Mouse (Mus musculus) layer of hippocampus, adult 9-10 months (tissue): ENCODE measurements around the gene Lbp.

Source experiments
- DNase-seq: peaks from one replicate; pipeline ENCODE4 v3.0.0; 2022; ENCODE audit warnings: low spot score

Lbp gene

DNA sequence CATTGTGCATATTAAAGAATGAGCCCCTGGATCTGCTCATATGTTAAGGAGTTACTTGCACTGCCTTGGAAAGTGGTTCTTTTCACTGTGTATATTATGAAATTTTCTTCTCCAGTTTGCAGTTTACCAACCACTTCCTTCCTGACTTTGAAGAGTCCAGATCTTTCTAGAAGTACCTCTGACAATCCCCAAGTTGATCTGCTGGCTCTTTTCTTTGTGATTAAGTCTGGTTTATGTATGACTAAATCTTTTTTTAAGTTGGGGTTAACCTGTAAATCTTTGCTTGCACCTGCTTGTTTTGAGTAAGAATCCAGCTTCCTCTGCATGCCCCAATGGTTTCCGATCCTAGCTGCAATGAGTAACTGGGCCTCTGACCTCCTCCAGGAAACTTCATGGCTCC, 6.8 kb downstream of the Lbp start:
- DNase-seq, result no peak

- no peak for DNase-seq
Measured at GRCm38 (mm10) chr2:158316371-158316770, 10.1 kb downstream of the Lbp start.

GRCm38 (mm10) chr2:158317026-158317425, 10.7 kb downstream of the Lbp start:
- DNase-seq, result peak; percentile 27

GRCm38 (mm10) chr2:158321596-158321995, 15.3 kb downstream of the Lbp start:
- no peak for DNase-seq

- DNase-seq, result no peak
Measured at GRCm38 (mm10) chr2:158322845-158323244, 16.6 kb downstream of the Lbp start.

- DNase-seq, result no peak
Measured at GRCm38 (mm10) chr2:158324531-158325190, 18.4 kb downstream of the Lbp start.

DNA sequence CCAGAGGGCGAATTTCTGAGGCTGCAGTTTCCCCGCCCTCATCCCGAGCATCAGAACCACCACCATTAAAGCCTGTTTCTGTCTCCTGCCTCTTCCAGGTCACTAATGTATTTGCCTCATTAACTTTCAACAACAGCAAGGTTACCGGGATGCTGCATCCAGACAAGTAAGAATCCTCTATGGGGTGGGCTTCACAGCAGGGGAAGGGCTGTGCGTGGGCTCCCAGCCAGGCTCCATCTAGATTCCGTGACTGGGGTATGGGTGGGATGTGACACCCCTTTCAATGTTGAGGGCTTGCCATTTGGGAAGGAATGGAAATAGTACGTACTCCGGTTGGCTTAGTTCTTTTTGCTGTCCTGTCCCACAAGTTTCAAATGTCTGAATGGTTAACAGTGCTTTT, 19.3 kb downstream of the Lbp start:
- DNase-seq, result no peak

DNA sequence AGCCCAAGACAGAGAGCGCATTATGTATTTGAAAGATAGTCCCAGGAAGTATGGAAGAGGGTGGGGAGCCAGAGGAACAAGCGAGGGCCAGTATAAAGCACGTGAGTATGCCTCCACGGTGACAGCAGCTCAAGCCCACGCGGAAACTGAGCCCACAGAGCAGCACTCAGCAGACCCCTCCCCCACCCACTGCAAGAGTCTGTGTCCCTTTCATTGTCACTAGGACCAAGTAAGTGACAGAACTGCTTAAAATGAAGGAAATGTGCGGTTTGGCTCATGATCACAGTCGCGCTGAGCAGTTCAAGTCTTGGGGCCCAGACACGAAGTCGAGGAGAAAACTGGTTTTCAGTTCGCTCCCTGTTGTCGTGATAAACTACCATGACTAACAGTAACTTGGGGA, 28.1 kb downstream of the Lbp start:
- no peak for DNase-seq

DNA sequence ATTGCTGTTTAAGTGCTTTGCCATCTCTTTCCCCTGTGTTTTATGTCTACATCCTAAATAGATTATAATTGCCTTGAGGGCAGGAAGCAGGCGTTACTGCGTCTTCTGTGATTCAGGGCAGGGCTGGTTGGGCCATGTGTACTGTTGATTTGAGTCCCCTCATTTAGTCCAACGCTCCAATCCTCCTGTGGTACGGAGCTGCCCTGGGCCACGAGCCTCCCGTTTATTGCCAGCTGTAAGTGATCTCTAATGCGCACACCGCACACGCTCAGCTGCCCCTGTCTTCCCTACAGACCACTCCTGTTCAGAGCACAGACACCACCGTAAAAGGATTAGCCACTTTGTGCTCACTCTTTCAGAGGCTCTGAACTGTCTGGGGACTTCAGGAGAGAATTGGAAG, 31.4 kb downstream of the Lbp start:
- no peak for DNase-seq

DNA sequence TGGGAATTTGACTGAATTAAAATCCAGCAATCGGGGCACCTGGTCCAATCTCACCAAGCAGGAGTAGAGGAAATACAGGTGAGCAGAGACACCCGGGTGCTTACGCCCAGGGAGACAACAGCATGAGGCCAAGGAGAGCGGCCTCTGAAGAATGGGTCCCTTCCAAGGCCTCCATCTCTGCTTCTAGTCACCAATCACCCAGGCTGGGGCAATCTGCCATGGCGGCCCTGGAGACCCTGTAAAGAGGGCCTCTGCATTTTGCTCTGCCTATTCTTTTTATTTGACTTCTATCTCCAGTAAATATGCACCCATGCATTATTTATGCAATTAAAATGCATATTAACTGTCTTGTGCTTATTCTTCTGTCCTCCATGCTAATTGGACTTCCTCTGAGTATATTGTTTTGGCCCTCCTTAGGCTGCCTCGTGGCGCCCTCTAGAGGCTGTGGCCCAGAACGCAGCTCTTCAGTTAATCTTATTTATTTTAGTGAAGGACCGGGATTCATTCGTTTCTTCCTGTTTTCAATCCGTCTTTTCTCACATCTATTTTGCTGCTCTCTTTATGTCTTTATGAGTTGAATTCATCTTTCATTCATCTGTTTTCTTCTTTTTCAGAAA, 33.8 kb downstream of the Lbp start:
- peak; percentile 41 for DNase-seq

DNA sequence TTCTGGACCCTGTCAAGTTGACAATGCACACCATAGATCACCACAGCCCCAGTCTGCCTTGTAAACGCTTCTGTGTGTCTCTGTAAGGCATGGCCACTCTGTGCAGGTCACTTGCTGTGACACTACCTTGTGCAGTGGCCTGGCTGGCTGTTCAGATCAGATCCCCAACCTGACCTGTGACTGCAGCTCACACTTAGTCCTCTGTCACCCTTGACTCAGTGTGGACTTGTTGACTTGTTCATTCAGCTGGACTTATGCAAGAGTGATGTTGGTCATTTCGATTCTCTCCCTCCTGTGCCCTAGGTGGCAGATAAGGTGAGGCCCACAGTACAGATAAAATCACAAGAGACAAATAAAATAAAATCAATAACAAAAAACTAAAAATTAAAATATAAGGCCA, 35.0 kb downstream of the Lbp start:
- no peak for DNase-seq

- no peak for DNase-seq
Measured at GRCm38 (mm10) chr2:158343495-158343894, 37.2 kb downstream of the Lbp start.

DNA sequence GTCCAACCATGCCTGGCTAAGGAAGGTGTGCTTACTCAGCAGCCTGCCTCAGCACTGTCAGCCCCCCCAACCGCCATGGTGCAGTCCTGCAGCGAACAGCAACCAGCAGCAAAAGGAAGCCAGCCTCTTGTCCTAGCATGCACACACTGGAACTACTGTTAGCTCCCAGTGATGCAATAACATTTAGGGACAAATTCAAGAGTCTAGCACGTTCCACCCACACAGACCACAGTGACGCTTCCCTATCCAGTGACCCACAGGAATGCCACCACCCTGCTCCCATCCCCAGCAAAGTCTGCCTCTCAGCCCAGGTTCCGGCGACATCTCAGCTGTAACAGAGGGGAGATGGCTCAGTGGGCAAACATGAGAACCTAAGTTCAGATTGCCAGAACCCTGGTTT, 40.2 kb downstream of the Lbp start:
- DNase-seq, result no peak

DNA sequence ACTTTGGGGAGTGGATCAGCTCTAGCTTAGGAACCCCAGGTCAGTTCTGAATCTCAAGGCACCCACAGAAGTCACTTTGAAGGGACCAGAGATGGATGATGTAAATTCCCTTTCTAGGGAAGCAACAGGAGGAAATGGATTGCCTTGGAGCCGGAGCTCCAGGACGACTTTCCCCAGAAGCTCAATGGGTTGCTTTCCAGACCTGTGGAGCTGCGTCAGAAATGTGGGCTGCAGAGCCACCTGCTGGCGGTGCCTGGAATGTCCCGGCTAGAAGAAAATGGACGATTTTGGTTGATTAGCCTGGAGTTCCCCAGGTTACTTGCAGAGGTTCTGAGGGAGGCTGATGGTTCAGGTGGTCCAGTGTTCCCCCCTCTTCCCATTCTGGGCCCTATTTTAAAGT, 41.6 kb downstream of the Lbp start:
- peak; percentile 31 for DNase-seq

- DNase-seq, result no peak
Measured at GRCm38 (mm10) chr2:158352801-158353520, 46.7 kb downstream of the Lbp start.

GRCm38 (mm10) chr2:158354348-158355114, 48.2 kb downstream of the Lbp start:
- no peak for DNase-seq

GRCm38 (mm10) chr2:158355238-158355637, 48.9 kb downstream of the Lbp start:
- DNase-seq, result no peak

GRCm38 (mm10) chr2:158356121-158356520, 49.8 kb downstream of the Lbp start:
- no peak for DNase-seq

DNA sequence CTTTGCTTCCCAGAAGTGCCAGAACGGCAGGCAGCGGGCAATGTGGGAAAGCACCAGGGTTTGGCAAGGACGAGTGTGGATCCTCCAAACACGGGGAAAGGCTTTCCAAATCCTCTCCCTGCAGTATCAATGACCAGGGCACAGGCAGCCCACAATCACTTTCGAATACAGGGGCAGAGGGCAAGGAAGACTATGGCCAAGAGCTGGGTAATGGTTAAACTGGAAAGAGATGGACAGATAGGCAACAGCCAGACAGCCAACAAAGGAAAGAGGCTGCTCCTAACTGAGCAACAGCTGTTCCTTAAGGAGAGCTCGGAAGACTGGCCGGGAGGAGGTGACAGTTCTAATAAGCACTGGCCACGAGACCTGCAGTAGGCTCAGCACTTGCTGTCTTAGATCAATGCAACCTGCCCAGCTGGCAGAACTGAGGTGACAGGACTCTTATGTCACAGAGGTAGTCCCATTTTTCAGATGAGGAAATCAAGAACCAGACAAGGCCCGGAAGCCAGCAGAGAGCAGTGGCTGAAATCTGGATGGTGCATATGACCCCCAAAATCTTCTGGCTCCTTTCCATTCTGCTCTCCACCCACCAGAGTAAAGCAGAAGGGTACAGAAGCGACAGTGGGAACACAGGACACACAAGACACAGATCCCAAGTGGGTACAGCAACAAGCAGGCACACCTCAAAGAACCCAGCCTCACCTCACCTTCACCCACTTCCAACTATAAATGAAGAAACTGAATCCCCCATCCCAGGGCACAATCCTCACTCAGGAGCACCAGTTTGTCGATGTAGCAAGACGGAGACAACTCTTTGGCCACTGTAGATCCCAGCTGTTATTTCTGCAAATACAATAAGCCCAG, 53.7 kb downstream of the Lbp start:
- DNase-seq, result no peak

DNA sequence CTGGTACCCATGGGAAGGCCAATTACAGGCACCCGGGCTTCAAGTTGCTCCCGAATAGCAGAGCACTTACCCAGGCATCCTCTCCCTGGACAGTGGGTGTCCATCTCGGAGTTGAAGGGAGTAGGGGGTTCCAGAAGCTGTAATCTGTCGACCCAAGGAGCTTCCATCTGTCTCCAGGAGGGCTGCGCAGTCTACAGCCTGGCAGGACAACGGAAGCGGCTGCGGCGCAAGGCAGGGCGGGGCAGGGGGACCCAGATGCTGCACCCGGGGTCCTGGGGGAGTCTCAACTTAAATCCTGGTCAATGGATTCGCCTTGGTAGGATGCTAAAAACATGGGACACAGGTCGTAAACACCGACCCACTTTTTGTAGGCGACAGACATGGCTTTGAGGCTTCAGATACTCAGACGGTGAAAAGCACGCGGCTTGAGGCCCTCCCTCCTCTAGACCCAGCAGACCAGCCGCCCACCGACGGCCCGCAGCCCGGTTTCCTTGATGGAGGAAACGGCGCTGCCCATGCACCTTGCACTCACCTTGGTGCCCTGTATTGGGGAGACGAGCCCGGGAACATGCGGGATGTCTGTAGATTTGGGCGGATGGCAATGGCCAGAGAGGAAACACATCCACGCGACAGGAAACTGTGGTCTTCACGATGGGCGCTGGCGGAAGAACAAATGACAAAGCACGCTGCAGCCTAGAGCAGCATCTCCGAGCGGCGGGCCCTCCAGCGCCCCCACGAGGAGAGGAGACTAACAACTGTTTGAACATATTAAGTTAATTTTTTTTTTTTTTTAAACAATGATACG, 54.8 kb downstream of the Lbp start:
- DNase-seq, result peak; percentile 70
